In the genomic region with DNA sequence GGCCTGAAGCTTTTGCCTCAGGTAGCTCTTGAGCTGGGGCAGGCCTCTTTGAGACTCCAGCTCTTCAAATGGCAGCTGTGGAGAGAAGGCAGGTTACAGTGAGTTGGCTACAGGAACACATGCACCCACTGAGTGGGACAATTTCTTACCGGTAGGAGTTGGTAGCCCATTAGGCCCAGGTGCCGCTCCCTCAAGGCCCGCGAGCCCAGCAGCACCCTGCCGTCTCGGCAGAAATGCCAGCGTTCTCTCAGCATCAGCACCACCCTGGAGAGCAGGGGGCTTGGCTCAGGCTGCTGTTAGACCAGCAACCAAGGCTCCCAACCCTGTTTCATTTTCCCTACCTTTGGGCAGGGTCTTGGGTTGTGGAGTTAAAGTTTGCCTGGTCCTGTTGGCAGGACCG, we compare ENCODE assay signal across 10 mouse cellular contexts.
"Had no signal": no experiment of that assay in that cellular context is flagged by ENCODE, and none has a peak within 500 bp of the region (broad histone marks: within the 10 kb centered on the region; RNA-seq: fewer than 3 reads in every experiment).

No protein-coding gene starts in this region.

- H3K4me2 ChIP-seq: neural tube, embryonic 13.5 days; neural tube, embryonic 15.5 days; stomach, embryonic 15.5 days had no signal

- H3K4me3 ChIP-seq: neural tube, embryonic 13.5 days; neural tube, embryonic 15.5 days; stomach, embryonic 15.5 days had no signal

- DNase-seq: retina, postnatal 1 day; right cerebral cortex, adult 18-20 months; right cerebral cortex, postnatal 14 days; right cerebral cortex, postnatal 25 days; right cerebral cortex, postnatal 4 days; spleen, adult 18-20 months; thymus, adult 2 months had no signal

- H3K27me3 ChIP-seq: neural tube, embryonic 13.5 days; neural tube, embryonic 15.5 days; stomach, embryonic 15.5 days had no signal
